In the genomic region with DNA sequence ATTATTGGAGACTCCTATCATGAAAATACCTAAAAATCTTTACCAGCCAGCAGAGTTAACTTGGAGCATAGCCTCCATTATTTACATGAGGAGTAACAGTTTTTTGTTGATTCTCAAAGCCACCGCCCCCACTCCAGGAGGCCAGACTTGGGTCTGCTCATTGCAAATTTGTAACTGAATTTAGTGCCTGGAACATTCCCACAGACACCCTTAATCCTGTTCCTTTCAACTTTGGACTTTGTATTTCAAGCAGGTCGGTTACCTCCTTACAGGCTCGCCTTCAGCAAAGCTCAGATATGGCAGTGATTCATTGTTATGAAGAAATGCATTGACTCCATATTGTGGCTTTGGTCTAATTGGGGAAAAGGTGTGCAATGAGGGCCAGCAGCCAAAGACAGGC, we compare ENCODE assay signal across 40 mouse cellular contexts. TPM values are rescaled to one million over a fixed set of nuclear protein-coding genes. Genes with fewer than 3 reads are reported as not detected.
"Had no signal": no experiment of that assay in that cellular context is flagged by ENCODE, and none has a peak within 500 bp of the region (broad histone marks: within the 10 kb centered on the region; RNA-seq: fewer than 3 reads in every experiment).

No protein-coding gene starts in this region.

- H3K36me3 ChIP-seq: heart, embryonic 10.5 days; heart, embryonic 12.5 days; hindbrain, embryonic 10.5 days; hindbrain, embryonic 12.5 days; intestine, embryonic 15.5 days; limb, embryonic 13.5 days; limb, embryonic 15.5 days; liver, embryonic 12.5 days had no signal

- H3K4me3 ChIP-seq: gastrocnemius, adult 2 months; heart, embryonic 10.5 days; heart, embryonic 12.5 days; hindbrain, embryonic 10.5 days; hindbrain, embryonic 12.5 days; intestine, embryonic 15.5 days; limb, embryonic 13.5 days; limb, embryonic 15.5 days; liver, embryonic 12.5 days had no signal

- DNase-seq: gastrocnemius, adult 2 months; gastrocnemius, postnatal 10 days; gastrocnemius, postnatal 25 days; heart, adult 18-20 months; heart, postnatal 10 days; heart, postnatal 4 days; layer of hippocampus, adult 9-11 months; layer of hippocampus, postnatal 36 days; left cerebral cortex, postnatal 4 days; lung, adult 18-20 months had no signal

- H3K9ac ChIP-seq: heart, embryonic 12.5 days; hindbrain, embryonic 12.5 days; hindbrain, embryonic 14.5 days; intestine, embryonic 15.5 days; limb, embryonic 13.5 days; limb, embryonic 15.5 days; liver, embryonic 12.5 days; liver, embryonic 14.5 days had no signal

- ATAC-seq: hindbrain, embryonic 16.5 days; inflammation-experienced regulatory T-cells, adult 6 months; intestine, embryonic 15.5 days; intestine, postnatal 0 days; liver, embryonic 12.5 days had no signal

- H3K27me3 ChIP-seq: hindbrain, embryonic 12.5 days; intestine, embryonic 15.5 days; limb, embryonic 15.5 days had no signal

- H3K4me1 ChIP-seq: heart, embryonic 10.5 days; heart, embryonic 12.5 days; hindbrain, embryonic 10.5 days; hindbrain, embryonic 12.5 days; intestine, embryonic 15.5 days; limb, embryonic 13.5 days; limb, embryonic 15.5 days; liver, embryonic 12.5 days had no signal

- H3K4me2 ChIP-seq: heart, embryonic 12.5 days; hindbrain, embryonic 12.5 days; hindbrain, embryonic 14.5 days; intestine, embryonic 15.5 days; limb, embryonic 13.5 days; limb, embryonic 15.5 days; liver, embryonic 12.5 days had no signal

- H3K9me3 ChIP-seq: heart, embryonic 10.5 days; heart, embryonic 12.5 days; hindbrain, embryonic 10.5 days; hindbrain, embryonic 12.5 days; intestine, embryonic 15.5 days; limb, embryonic 13.5 days; limb, embryonic 15.5 days; liver, embryonic 12.5 days had no signal

- H3K27ac ChIP-seq: gastrocnemius, adult 2 months; heart, embryonic 10.5 days; hindbrain, embryonic 10.5 days; hindbrain, embryonic 12.5 days; hindbrain, embryonic 14.5 days; intestine, embryonic 15.5 days; limb, embryonic 13.5 days; limb, embryonic 15.5 days; liver, embryonic 12.5 days; liver, embryonic 14.5 days had no signal

RNA-seq across cellular contexts. Expression of a gene that starts 1.8 kb away (rescaled TPM):
- total RNA-seq: gastrocnemius, postnatal 10 days; gastrocnemius, postnatal 25 days; gastrocnemius, postnatal 4 days; granulocyte monocyte progenitor cell, adult 5-6 weeks; heart, adult 18-20 months; heart, postnatal 4 days; layer of hippocampus, adult 18-20 months; layer of hippocampus, adult 8-10 months; layer of hippocampus, postnatal 14 days; layer of hippocampus, postnatal 36 days; left cerebral cortex, adult 18-20 months; left cerebral cortex, adult 8-10 months; left cerebral cortex, postnatal 10 days; left cerebral cortex, postnatal 25 days; left cerebral cortex, postnatal 4 days; liver, adult 2 months had no signal
- polyA plus RNA-seq: frontal cortex, adult 2 months; heart, embryonic 10.5 days; heart, embryonic 12.5 days; heart, embryonic 14.5 days; hindbrain, embryonic 10.5 days; hindbrain, embryonic 12.5 days; hindbrain, embryonic 14.5 days; hindbrain, embryonic 16.5 days; inflammation-experienced regulatory T-cells, adult 6 months; limb, embryonic 11.5 days; limb, embryonic 13.5 days; limb, embryonic 15.5 days; liver, adult 2 months; liver, embryonic 12.5 days; liver, embryonic 14.5 days; liver, embryonic 16.5 days had no signal

RNA-seq across cellular contexts. Expression of a gene that starts 18.6 kb away (rescaled TPM):
- total RNA-seq: granulocyte monocyte progenitor cell, adult 5-6 weeks; layer of hippocampus, adult 18-20 months; layer of hippocampus, postnatal 14 days; left cerebral cortex, adult 18-20 months; left cerebral cortex, postnatal 25 days; left cerebral cortex, postnatal 4 days; liver, adult 2 months had no signal
- polyA plus RNA-seq: frontal cortex, adult 2 months; heart, embryonic 10.5 days; heart, embryonic 12.5 days; heart, embryonic 14.5 days; hindbrain, embryonic 10.5 days; hindbrain, embryonic 12.5 days; hindbrain, embryonic 14.5 days; hindbrain, embryonic 16.5 days; inflammation-experienced regulatory T-cells, adult 6 months; intestine, embryonic 15.5 days; intestine, postnatal 0 days; large intestine, adult 2 months; limb, embryonic 11.5 days; limb, embryonic 13.5 days; limb, embryonic 15.5 days; liver, adult 2 months; liver, embryonic 12.5 days; liver, embryonic 14.5 days; liver, embryonic 16.5 days had no signal

RNA-seq across cellular contexts. Expression of a gene that starts 19.3 kb away (rescaled TPM):
- total RNA-seq: liver, adult 2 months had no signal
- polyA plus RNA-seq: large intestine, adult 2 months; liver, adult 2 months had no signal

RNA-seq across cellular contexts. Expression of a gene that starts 19.4 kb away (rescaled TPM):
- total RNA-seq: gastrocnemius, postnatal 10 days; gastrocnemius, postnatal 4 days; granulocyte monocyte progenitor cell, adult 5-6 weeks; heart, postnatal 10 days; heart, postnatal 25 days; heart, postnatal 4 days; layer of hippocampus, adult 18-20 months; layer of hippocampus, postnatal 14 days; layer of hippocampus, postnatal 36 days; left cerebral cortex, adult 8-10 months; left cerebral cortex, postnatal 25 days; left cerebral cortex, postnatal 4 days; liver, adult 2 months had no signal
- polyA plus RNA-seq: heart, embryonic 10.5 days; heart, embryonic 12.5 days; heart, embryonic 14.5 days; heart, embryonic 16.5 days; hindbrain, embryonic 12.5 days; hindbrain, embryonic 14.5 days; inflammation-experienced regulatory T-cells, adult 6 months; liver, adult 2 months; liver, embryonic 12.5 days had no signal
